Mouse (Mus musculus): ENCODE results near the gene Cyp4f13.

DNA sequence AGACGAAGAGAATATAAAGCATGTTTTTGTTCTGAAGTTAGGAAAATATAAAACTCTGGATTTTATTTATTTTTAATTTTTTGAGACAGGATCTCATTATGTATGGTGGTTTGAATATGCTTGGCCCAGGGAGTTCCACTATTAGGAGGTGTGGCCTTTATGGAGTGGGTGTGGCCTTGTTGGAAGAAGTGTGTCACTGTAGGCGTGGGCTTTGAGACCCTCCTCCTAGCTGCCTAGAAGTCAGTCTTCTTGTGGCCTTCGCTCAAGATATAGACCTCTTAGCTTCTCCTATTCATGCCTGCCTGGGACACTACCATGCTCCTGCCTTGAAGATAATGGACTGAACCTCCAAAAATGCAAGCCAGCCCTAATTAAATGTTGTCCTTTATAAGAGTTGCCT is 2.9 kb upstream of the Cyp4f13 start:
- TF ChIP-seq CTCF (conservative IDR thresholded peaks at IDR 0.05 in 1 of 2, IDR thresholded peaks at IDR 0.05 in 1 of 2; ENCODE audit: low read depth in 2 of 2, low read length in 2 of 2) (no peak), POLR2A (IDR thresholded peaks at IDR 0.05; ENCODE audit: low read depth, low read length) (no peak), EP300 (IDR thresholded peaks at IDR 0.05; ENCODE audit: low read length) (no peak)

All from CH12.LX (cell line).